Comparison of ENCODE assay signal across 24 mouse cellular contexts in genomic region chr17:14771339-14771738, GRCm38 (mm10).
DNase-seq lines count a peak whose midpoint lies in the region; ATAC-seq and TF ChIP-seq lines count a peak whose summit lies in the region.
"Had no signal": no experiment of that assay in that cellular context is flagged by ENCODE, and none has a peak within 500 bp of the region (broad histone marks: within the 10 kb centered on the region; RNA-seq: fewer than 3 reads in every experiment).

No protein-coding gene starts in this region.

- no peak overlapping the region for H3K27ac ChIP-seq in embryonic facial prominence, embryonic 14.5 days (replicated peaks; ENCODE audit: low read depth, low read length)
- no peak overlapping the region for H3K27ac ChIP-seq in embryonic facial prominence, embryonic 10.5 days (replicated peaks)
- H3K27ac ChIP-seq in gastrocnemius, adult 2 months = peak overlapping the region; percentile 59
- H3K27ac ChIP-seq: forebrain, embryonic 13.5 days; heart, embryonic 15.5 days; hindbrain, embryonic 13.5 days; layer of hippocampus, adult 2 months; midbrain, embryonic 13.5 days; neural tube, embryonic 13.5 days had no signal

- peak; percentile 26 for DNase-seq in embryonic facial prominence, embryonic 14.5 days (ENCODE audit: low spot score)
- no peak for DNase-seq in embryonic facial prominence, embryonic 10.5 days (ENCODE audit: low spot score)
- peak; percentile 96 for DNase-seq in adipocyte (ENCODE audit: low spot score)
- DNase-seq in gastrocnemius, adult 2 months = peak; percentile 76
- DNase-seq in heart, postnatal 10 days = peak; percentile 16 to 33
- DNase-seq in cerebellum, postnatal 10 days = no peak
- DNase-seq in frontal cortex, postnatal 10 days (ENCODE audit: low spot score in 2 of 2) = no peak
- DNase-seq: cerebellum, postnatal 14 days; kidney, adult 2 months; kidney, postnatal 14 days; layer of hippocampus, postnatal 36 days; liver; spleen, adult 18-20 months; thymus, postnatal 36 days had no signal

- no peak for TF ChIP-seq CTCF in gastrocnemius, adult 2 months (IDR thresholded peaks at IDR 0.05)

- no peak for ATAC-seq in embryonic facial prominence, embryonic 14.5 days (ENCODE audit: low read depth)
- ATAC-seq: forebrain, embryonic 13.5 days; inflammation-experienced regulatory T-cells, adult 6 months; lung, postnatal 0 days; midbrain, embryonic 13.5 days had no signal

- intact Hi-C loops in gastrocnemius, adult 2 months (cut with DNase I) = no loop called here
- intact Hi-C loops in heart, postnatal 10 days (cut with DNase I) = no loop called here

- 59% methylated on average over 4 of the region's 4 CpGs for WGBS in embryonic facial prominence, embryonic 14.5 days
- 61% methylated on average over 4 of the region's 4 CpGs for WGBS in embryonic facial prominence, embryonic 10.5 days

- H3K27me3 ChIP-seq in embryonic facial prominence, embryonic 14.5 days (replicated peaks; ENCODE audit: control insufficient read depth, insufficient read depth, low read length) = no peaks in the 10 kb centered on the region
- H3K27me3 ChIP-seq in embryonic facial prominence, embryonic 10.5 days (replicated peaks; ENCODE audit: low read depth, poor library complexity, severe bottlenecking) = no peaks in the 10 kb centered on the region
- H3K27me3 ChIP-seq: CH12.LX; forebrain, embryonic 13.5 days; heart, embryonic 15.5 days; hindbrain, embryonic 13.5 days; midbrain, embryonic 13.5 days; neural tube, embryonic 13.5 days had no signal

- H3K4me1 ChIP-seq in embryonic facial prominence, embryonic 14.5 days (ENCODE audit: control insufficient read depth, insufficient read depth, low read length) = peaks cover 4% of the 10 kb centered on the region; the same call in 1 of the 2 replicates
- H3K4me1 ChIP-seq in embryonic facial prominence, embryonic 10.5 days = no peaks in the 10 kb centered on the region
- H3K4me1 ChIP-seq: forebrain, embryonic 13.5 days; heart, embryonic 15.5 days; hindbrain, embryonic 13.5 days; midbrain, embryonic 13.5 days; neural tube, embryonic 13.5 days had no signal

- no peak overlapping the region for H3K9ac ChIP-seq in embryonic facial prominence, embryonic 14.5 days (ENCODE audit: low read depth, low read length)
- H3K9ac ChIP-seq: forebrain, embryonic 13.5 days; heart, embryonic 15.5 days; hindbrain, embryonic 13.5 days; midbrain, embryonic 13.5 days; neural tube, embryonic 13.5 days had no signal

- H3K36me3 ChIP-seq in embryonic facial prominence, embryonic 14.5 days (ENCODE audit: control insufficient read depth, insufficient read depth, low read length) = no peaks in the 10 kb centered on the region
- no peaks in the 10 kb centered on the region for H3K36me3 ChIP-seq in embryonic facial prominence, embryonic 10.5 days (replicated peaks)
- H3K36me3 ChIP-seq: heart, embryonic 15.5 days; hindbrain, embryonic 13.5 days; midbrain, embryonic 13.5 days; neural tube, embryonic 13.5 days had no signal

- no peak overlapping the region for H3K4me3 ChIP-seq in embryonic facial prominence, embryonic 14.5 days (ENCODE audit: low read depth, low read length)
- no peak overlapping the region for H3K4me3 ChIP-seq in embryonic facial prominence, embryonic 10.5 days
- no peak overlapping the region for H3K4me3 ChIP-seq in gastrocnemius, adult 2 months
- H3K4me3 ChIP-seq: erythroblast, embryonic 14.5 days; forebrain, embryonic 13.5 days; heart, embryonic 15.5 days; hindbrain, embryonic 13.5 days; layer of hippocampus, adult 2 months; midbrain, embryonic 13.5 days; neural tube, embryonic 13.5 days had no signal

- H3K4me2 ChIP-seq in embryonic facial prominence, embryonic 14.5 days (ENCODE audit: low read depth, low read length) = no peak overlapping the region
- H3K4me2 ChIP-seq: forebrain, embryonic 13.5 days; heart, embryonic 15.5 days; hindbrain, embryonic 13.5 days; midbrain, embryonic 13.5 days; neural tube, embryonic 13.5 days had no signal

- H3K9me3 ChIP-seq in embryonic facial prominence, embryonic 14.5 days (ENCODE audit: control insufficient read depth, low read length) = no peaks in the 10 kb centered on the region
- no peaks in the 10 kb centered on the region for H3K9me3 ChIP-seq in embryonic facial prominence, embryonic 10.5 days
- H3K9me3 ChIP-seq: forebrain, embryonic 13.5 days; heart, embryonic 15.5 days; hindbrain, embryonic 13.5 days; midbrain, embryonic 13.5 days; neural tube, embryonic 13.5 days had no signal

Comparison
In these comparisons a context has a peak if more than half of its experiments do, and no peak if none do; other contexts are left out.
1. DNase-seq: peak in embryonic facial prominence, embryonic 14.5 days (single experiment), adipocyte (single experiment), gastrocnemius, adult 2 months (single experiment) and heart, postnatal 10 days (2 of 2); none in embryonic facial prominence, embryonic 10.5 days (single experiment), cerebellum, postnatal 10 days (0 of 2) and frontal cortex, postnatal 10 days (0 of 2).